Mouse (Mus musculus): ENCODE data around the gene Ddias. TPM values are rescaled to one million over a fixed set of nuclear protein-coding genes. Genes with fewer than 3 reads are reported as not detected.

The Ddias gene
- polyA plus RNA-seq, 1 experiment: 0.20 TPM

- Histone ChIP-seq H3K4me3 (replicated peaks; ENCODE audit: insufficient read depth, low read depth, low read length) (no peak overlapping the region), H3K27ac (ENCODE audit: insufficient read depth, low read length) (no peak overlapping the region), H3K27me3 (ENCODE audit: control insufficient read depth, insufficient read depth, low read length) (no peaks in the 10 kb centered on the region), H3K4me1 (ENCODE audit: control insufficient read depth, insufficient read depth, low read length) (no peaks in the 10 kb centered on the region)
- DNase-seq: no peak
- no peak for TF ChIP-seq POLR2A (IDR thresholded peaks at IDR 0.05; ENCODE audit: borderline replicate concordance, insufficient read depth, low read length)
- TF ChIP-seq CTCF (IDR thresholded peaks at IDR 0.05; ENCODE audit: borderline replicate concordance, insufficient read depth, low read depth, low read length): no peak
- WGBS: 56% methylated on average over 4 of the region's 4 CpGs
These were observed 16.7 kb upstream of the Ddias start for GRCm38 (mm10) chr7:92890618-92891230.

- Histone ChIP-seq H3K27me3 (ENCODE audit: control insufficient read depth, insufficient read depth, low read length) (no peaks in the 10 kb centered on the region), H3K27ac (ENCODE audit: insufficient read depth, low read length) (no peak overlapping the region), H3K4me3 (replicated peaks; ENCODE audit: insufficient read depth, low read depth, low read length) (no peak overlapping the region), H3K4me1 (ENCODE audit: control insufficient read depth, insufficient read depth, low read length) (no peaks in the 10 kb centered on the region)
- TF ChIP-seq CTCF (IDR thresholded peaks at IDR 0.05; ENCODE audit: borderline replicate concordance, insufficient read depth, low read depth, low read length) (no peak), POLR2A (IDR thresholded peaks at IDR 0.05; ENCODE audit: borderline replicate concordance, insufficient read depth, low read length) (no peak)
- no peak for DNase-seq
- WGBS: 21% methylated on average over 1 of the region's 1 CpGs
These were observed 16.2 kb upstream of the Ddias start for GRCm38 (mm10) chr7:92890211-92890610.

- Histone ChIP-seq H3K4me3 (replicated peaks; ENCODE audit: insufficient read depth, low read depth, low read length) (no peak overlapping the region), H3K27ac (ENCODE audit: insufficient read depth, low read length) (no peak overlapping the region), H3K27me3 (ENCODE audit: control insufficient read depth, insufficient read depth, low read length) (no peaks in the 10 kb centered on the region), H3K4me1 (ENCODE audit: control insufficient read depth, insufficient read depth, low read length) (no peaks in the 10 kb centered on the region)
- 98% methylated on average over 5 of the region's 5 CpGs for WGBS
- DNase-seq: no peak
- TF ChIP-seq POLR2A (IDR thresholded peaks at IDR 0.05; ENCODE audit: borderline replicate concordance, insufficient read depth, low read length) (no peak), CTCF (IDR thresholded peaks at IDR 0.05; ENCODE audit: borderline replicate concordance, insufficient read depth, low read depth, low read length) (no peak)
These were observed 13.2 kb upstream of the Ddias start for GRCm38 (mm10) chr7:92887230-92887629.

GRCm38 (mm10) chr7:92886801-92887200 lies 12.8 kb upstream of the Ddias start:
- Histone ChIP-seq H3K27ac (ENCODE audit: insufficient read depth, low read length) (no peak overlapping the region), H3K4me3 (replicated peaks; ENCODE audit: insufficient read depth, low read depth, low read length) (no peak overlapping the region), H3K27me3 (ENCODE audit: control insufficient read depth, insufficient read depth, low read length) (no peaks in the 10 kb centered on the region), H3K4me1 (ENCODE audit: control insufficient read depth, insufficient read depth, low read length) (no peaks in the 10 kb centered on the region)
- no peak for DNase-seq
- TF ChIP-seq CTCF (IDR thresholded peaks at IDR 0.05; ENCODE audit: borderline replicate concordance, insufficient read depth, low read depth, low read length) (no peak), POLR2A (IDR thresholded peaks at IDR 0.05; ENCODE audit: borderline replicate concordance, insufficient read depth, low read length) (no peak)
- WGBS: 92% methylated on average over 7 of the region's 7 CpGs

DNA sequence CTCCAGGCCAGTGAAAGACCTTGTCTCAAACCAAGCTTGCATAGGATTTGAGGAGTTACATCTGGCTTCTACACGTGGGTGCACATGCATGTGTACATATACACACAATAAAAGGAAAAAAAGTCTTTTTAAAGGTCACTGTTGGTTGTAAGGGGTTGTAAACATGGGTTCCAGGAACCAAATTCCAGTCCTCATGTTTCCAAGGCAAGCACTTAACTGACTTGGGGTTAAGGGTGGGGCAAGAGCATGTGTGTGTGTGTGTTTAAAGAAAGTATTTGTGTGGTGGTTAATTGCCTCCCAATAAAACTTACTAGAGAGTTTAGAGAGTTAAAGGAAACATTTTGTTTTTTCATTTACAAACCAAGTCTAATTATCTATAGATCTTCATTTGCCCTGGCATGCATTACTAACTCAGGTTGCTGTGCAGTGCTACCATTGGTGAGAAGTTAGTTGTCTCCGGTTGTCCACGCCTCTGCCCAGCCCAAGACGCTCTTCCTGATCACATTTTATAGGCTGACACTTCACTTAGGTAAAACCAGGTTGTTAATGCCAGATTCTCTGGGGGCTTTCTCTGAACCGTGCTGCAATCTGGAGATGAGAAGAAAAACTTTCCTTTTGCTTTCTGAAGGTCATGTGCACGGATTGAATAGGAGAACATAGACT lies 11.1 kb upstream of the Ddias start:
- 90% methylated on average over 6 of the region's 6 CpGs for WGBS
- Histone ChIP-seq H3K27me3 (ENCODE audit: control insufficient read depth, insufficient read depth, low read length) (no peaks in the 10 kb centered on the region), H3K27ac (ENCODE audit: insufficient read depth, low read length) (no peak overlapping the region), H3K4me3 (replicated peaks; ENCODE audit: insufficient read depth, low read depth, low read length) (no peak overlapping the region), H3K4me1 (ENCODE audit: control insufficient read depth, insufficient read depth, low read length) (no peaks in the 10 kb centered on the region)
- no peak for DNase-seq
- TF ChIP-seq POLR2A (IDR thresholded peaks at IDR 0.05; ENCODE audit: borderline replicate concordance, insufficient read depth, low read length): no peak
- TF ChIP-seq CTCF (IDR thresholded peaks at IDR 0.05; ENCODE audit: borderline replicate concordance, insufficient read depth, low read depth, low read length): no peak

- H3K27ac ChIP-seq (ENCODE audit: insufficient read depth, low read length): no peak overlapping the region
- WGBS: 81% methylated on average over 9 of the region's 9 CpGs
- DNase-seq: no peak
- TF ChIP-seq CTCF (IDR thresholded peaks at IDR 0.05; ENCODE audit: borderline replicate concordance, insufficient read depth, low read depth, low read length) (no peak), POLR2A (IDR thresholded peaks at IDR 0.05; ENCODE audit: borderline replicate concordance, insufficient read depth, low read length) (no peak)
- H3K27me3 ChIP-seq (ENCODE audit: control insufficient read depth, insufficient read depth, low read length): no peaks in the 10 kb centered on the region
- H3K4me1 ChIP-seq (ENCODE audit: control insufficient read depth, insufficient read depth, low read length): no peaks in the 10 kb centered on the region
- no peak overlapping the region for H3K4me3 ChIP-seq (replicated peaks; ENCODE audit: insufficient read depth, low read depth, low read length)
These were observed 10.0 kb upstream of the Ddias start for GRCm38 (mm10) chr7:92883850-92884716.

DNA sequence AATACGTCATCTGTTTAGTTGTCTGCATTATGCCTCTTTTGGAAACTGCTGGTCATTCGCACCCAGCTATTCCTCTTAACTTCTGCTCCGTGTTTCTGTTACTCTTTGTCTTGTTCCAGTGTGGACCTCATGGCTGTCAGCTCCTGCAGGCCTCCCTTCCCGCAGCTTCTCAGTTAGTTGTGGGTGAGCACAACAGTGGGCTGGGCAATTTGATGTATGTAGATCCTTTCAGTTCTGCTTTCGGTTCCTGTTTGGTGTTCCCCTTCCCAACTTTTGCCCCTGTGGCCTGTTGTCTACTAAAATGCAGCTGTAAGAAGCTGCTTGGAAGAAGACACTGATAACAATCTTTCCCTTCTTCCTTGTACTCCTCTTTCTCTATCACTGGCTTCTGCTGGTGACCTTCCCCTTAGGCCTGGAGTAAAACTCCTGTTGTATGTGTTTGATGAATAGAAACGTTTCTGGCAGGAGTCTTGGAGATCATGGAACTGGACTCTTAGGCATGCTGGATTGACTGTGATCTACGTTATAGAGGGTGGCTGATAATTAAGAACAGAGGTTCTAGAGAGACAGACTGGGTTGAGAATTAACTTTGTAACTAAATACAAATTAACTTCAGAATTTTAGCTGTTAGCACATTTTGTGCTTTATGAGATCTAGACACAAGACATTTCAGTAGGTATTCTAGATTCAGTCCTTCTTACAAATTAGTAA lies 4.7 kb upstream of the Ddias start:
- no peaks in the 10 kb centered on the region; the same call in 1 of the 2 replicates for H3K4me1 ChIP-seq (ENCODE audit: control insufficient read depth, insufficient read depth, low read length)
- 83% methylated on average over 7 of the region's 7 CpGs for WGBS
- H3K27me3 ChIP-seq (ENCODE audit: control insufficient read depth, insufficient read depth, low read length): no peaks in the 10 kb centered on the region
- no peak overlapping the region for H3K4me3 ChIP-seq (replicated peaks; ENCODE audit: insufficient read depth, low read depth, low read length)
- TF ChIP-seq POLR2A (IDR thresholded peaks at IDR 0.05; ENCODE audit: borderline replicate concordance, insufficient read depth, low read length): no peak
- no peak for TF ChIP-seq CTCF (IDR thresholded peaks at IDR 0.05; ENCODE audit: borderline replicate concordance, insufficient read depth, low read depth, low read length)
- H3K27ac ChIP-seq (ENCODE audit: insufficient read depth, low read length): no peak overlapping the region
- DNase-seq: no peak
